Mouse (Mus musculus) layer of hippocampus, postnatal 14 days (tissue): ENCODE data around the gene Aipl1. TPM values are rescaled to one million over a fixed set of nuclear protein-coding genes. Genes with fewer than 3 reads are reported as not detected.

Experiments
- DNase-seq, 2 experiments: peaks; one replicate each; pipeline ENCODE4 v3.0.0; 2021 to 2022; ENCODE audit warnings: low spot score in 2 of 2, mixed read lengths in 1 of 2
- total RNA-seq, 2 experiments: library from RNA; stranded (reverse); gene quantifications; 2 replicates each; pipeline ENCODE4 v1.2.3; 2021

Aipl1 gene
- total RNA-seq, 2 experiments from 2014 or later = 0.14 TPM; not detected in 1

DNA sequence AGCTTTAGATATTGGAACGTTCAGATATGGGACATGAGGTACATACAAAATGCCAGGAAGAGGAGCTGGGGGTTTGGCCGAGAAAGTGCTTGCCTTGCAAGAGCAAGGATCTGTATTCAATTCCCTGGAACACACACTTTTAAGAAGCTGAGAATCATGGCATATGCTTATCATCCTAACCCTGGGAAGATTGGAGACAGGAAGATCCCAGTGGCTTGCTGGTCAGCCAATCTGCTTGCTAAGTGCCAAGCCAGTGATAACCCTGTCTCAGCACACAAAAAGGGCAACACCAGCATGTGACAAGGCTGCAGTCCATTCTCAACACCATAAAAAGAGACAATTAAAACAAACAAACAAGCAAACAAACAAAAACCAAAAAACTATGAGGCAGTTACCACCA, 53.2 kb downstream of the Aipl1 start:
- DNase-seq = no peak

Other genes starting within 250 kb of the Aipl1 start
- 1 to 10 TPM; 2.4 to 3.0 TPM for gene Pimreg, start 4.5 kb upstream of the Aipl1 start, total RNA-seq
- gene Pitpnm3, start 98.3 kb upstream of the Aipl1 start, total RNA-seq = 10 to 100 TPM; 20.9 to 22.2 TPM
- gene Gm43951, start 169.3 kb upstream of the Aipl1 start, total RNA-seq = 10 to 100 TPM; 10.9 to 11.3 TPM
- gene 4933427D14Rik, start 169.9 kb upstream of the Aipl1 start, total RNA-seq = 10 to 100 TPM; 22.9 to 23.3 TPM
- gene Txndc17, start 170.0 kb upstream of the Aipl1 start, total RNA-seq = 10 to 100 TPM; 38.1 to 44.3 TPM
- gene Med31, start 178.1 kb upstream of the Aipl1 start, total RNA-seq = 10 to 100 TPM; 14.7 to 14.8 TPM
- 10 to 100 TPM; 12.4 to 13.4 TPM for gene Slc13a5, start 229.7 kb upstream of the Aipl1 start, total RNA-seq